Mouse (Mus musculus) testis, adult 2 months (tissue): ENCODE measurements around the gene Sox5. TPM values are rescaled to one million over a fixed set of nuclear protein-coding genes. Genes with fewer than 3 reads are reported as not detected.

Experiments
- H3K27ac ChIP-seq: fragments of 200-500 bp; 2 replicates; pipeline ENCODE4 v1.5.1; 2012; ENCODE audit warnings: low read depth, low read length; ENCODE audit not compliant: control insufficient read depth, insufficient read depth
- H3K27me3 ChIP-seq: fragments of 200-500 bp; 2 replicates; pipeline ENCODE4 v1.6.1; 2012; ENCODE audit warnings: mild to moderate bottlenecking, low read length, moderate library complexity; ENCODE audit not compliant: control insufficient read depth, insufficient read depth
- H3K36me3 ChIP-seq: fragments of 200-500 bp; 2 replicates; pipeline ENCODE4 v1.6.1; 2012; ENCODE audit warnings: mild to moderate bottlenecking, low read length; ENCODE audit not compliant: control insufficient read depth, insufficient read depth
- H3K4me1 ChIP-seq: fragments of 200-500 bp; 2 replicates; pipeline ENCODE4 v1.6.1; 2012; ENCODE audit warnings: low read length; ENCODE audit not compliant: control insufficient read depth, insufficient read depth
- H3K4me3 ChIP-seq: fragments of 200-500 bp; 2 replicates; pipeline ENCODE4 v1.5.1; 2012; ENCODE audit warnings: low read depth, mild to moderate bottlenecking, low read length, moderate library complexity, mixed read lengths; ENCODE audit not compliant: control insufficient read depth
- CTCF ChIP-seq: fragments of 200-500 bp; IDR thresholded peaks from 2 replicates; pipeline ENCODE4 v1.5.1; 2012; ENCODE audit warnings: low read depth, mild to moderate bottlenecking, inconsistent platforms, low read length, moderate library complexity; ENCODE audit not compliant: control insufficient read depth, insufficient read depth, insufficient replicate concordance
- POLR2A ChIP-seq: fragments of 200-500 bp; IDR thresholded peaks from 2 replicates; pipeline ENCODE4 v1.6.1; 2012; ENCODE audit warnings: low read depth, mild to moderate bottlenecking, inconsistent platforms, low read length, moderate library complexity; ENCODE audit not compliant: control insufficient read depth
- polyA plus RNA-seq: library from polyadenylated mRNA; depleted of rRNA; stranded (reverse); fragments of >200 nt; gene quantifications from 2 replicates; pipeline ENCODE4 v1.2.3, GENCODE M21; 2012

Gene Sox5
- polyA plus RNA-seq, 1 experiment: 148 TPM

DNA sequence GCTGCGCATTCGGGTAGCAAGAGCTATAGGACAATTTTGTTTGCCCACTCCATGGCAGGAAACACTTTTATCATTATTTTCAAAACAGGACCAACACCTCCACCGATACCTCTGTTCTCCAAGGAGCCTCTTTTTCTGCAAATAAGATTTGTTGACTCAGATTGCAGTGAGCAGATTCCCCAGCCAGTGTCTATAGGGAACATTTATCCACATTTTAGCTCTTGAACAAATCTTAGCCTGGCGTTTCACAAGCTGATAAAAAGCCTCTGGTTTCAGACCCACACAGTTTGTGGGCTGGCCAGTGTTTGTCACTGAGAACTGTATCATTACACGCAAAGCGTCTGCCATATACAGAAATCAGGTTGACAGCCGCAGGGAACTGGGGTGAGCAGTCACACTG, 823.4 kb downstream of the Sox5 start:
- no peak for TF ChIP-seq CTCF
- no peak for TF ChIP-seq POLR2A
- no peaks in the 10 kb centered on the region for H3K27me3 ChIP-seq
- H3K4me1 ChIP-seq: peaks cover 4% of the 10 kb centered on the region
- no peak overlapping the region for H3K4me3 ChIP-seq
- no peaks in the 10 kb centered on the region for H3K36me3 ChIP-seq
- no peak overlapping the region for H3K27ac ChIP-seq

GRCm38 (mm10) chr6:143957063-143957462, 824.7 kb downstream of the Sox5 start:
- no peak overlapping the region for H3K4me3 ChIP-seq
- no peak overlapping the region for H3K27ac ChIP-seq
- H3K36me3 ChIP-seq: no peaks in the 10 kb centered on the region
- no peak for TF ChIP-seq CTCF
- no peak for TF ChIP-seq POLR2A
- H3K4me1 ChIP-seq: peaks cover 4% of the 10 kb centered on the region
- H3K27me3 ChIP-seq: no peaks in the 10 kb centered on the region

GRCm38 (mm10) chr6:143948553-143949308, 833.0 kb downstream of the Sox5 start:
- H3K4me1 ChIP-seq: peaks cover 2% of the 10 kb centered on the region
- H3K4me3 ChIP-seq: no peak overlapping the region
- H3K27ac ChIP-seq: no peak overlapping the region
- no peaks in the 10 kb centered on the region for H3K36me3 ChIP-seq
- TF ChIP-seq CTCF (no peak), POLR2A (no peak)
- H3K27me3 ChIP-seq: no peaks in the 10 kb centered on the region

DNA sequence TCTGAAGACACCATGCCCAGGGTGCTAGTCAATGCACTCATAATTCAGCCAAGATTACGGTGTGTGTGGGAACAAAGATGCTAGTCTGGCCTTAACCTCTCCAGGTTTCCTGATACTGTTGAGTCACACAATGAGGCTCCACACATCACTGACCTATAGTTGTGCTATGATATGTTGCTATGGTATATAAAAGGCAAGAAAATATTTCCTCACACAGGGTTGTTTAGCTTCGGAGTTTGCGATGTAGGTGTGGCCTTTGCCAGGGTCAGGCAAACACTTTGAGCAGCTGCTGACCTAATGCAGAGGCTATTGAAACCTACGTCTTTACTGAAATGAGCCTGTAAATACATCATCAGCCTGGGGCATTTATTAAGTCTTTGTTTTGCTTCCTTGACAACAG, 833.7 kb downstream of the Sox5 start:
- TF ChIP-seq POLR2A (no peak), CTCF (no peak)
- Histone ChIP-seq H3K4me3 (no peak overlapping the region), H3K36me3 (no peaks in the 10 kb centered on the region), H3K27me3 (no peaks in the 10 kb centered on the region), H3K27ac (no peak overlapping the region), H3K4me1 (peaks cover 2% of the 10 kb centered on the region)

DNA sequence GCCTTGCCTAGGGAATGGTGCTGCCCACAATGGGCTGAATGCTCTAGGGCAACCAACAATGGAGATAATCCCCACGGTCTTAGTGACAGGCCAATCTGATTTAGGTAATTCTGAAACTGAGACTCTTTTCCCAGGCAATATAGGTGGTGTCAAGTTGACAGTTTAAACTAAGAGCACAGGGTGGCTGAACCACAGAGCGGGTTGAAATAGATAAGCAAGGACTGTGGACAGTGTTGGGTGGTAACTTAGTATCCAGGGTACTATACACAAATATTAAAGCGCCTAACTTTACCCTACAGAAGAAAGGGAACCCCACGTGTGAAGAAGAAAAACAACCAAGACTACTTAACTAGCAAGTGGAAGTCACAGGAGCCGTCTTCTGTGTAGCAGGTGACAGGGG, 838.7 kb downstream of the Sox5 start:
- Histone ChIP-seq H3K27ac (no peak overlapping the region), H3K4me3 (peak overlapping the region; percentile 15), H3K4me1 (peaks cover 2% of the 10 kb centered on the region), H3K27me3 (no peaks in the 10 kb centered on the region), H3K36me3 (no peaks in the 10 kb centered on the region)
- TF ChIP-seq POLR2A: no peak
- TF ChIP-seq CTCF: no peak

GRCm38 (mm10) chr6:143941291-143941785, 840.4 kb downstream of the Sox5 start:
- TF ChIP-seq POLR2A (no peak), CTCF (no peak)
- Histone ChIP-seq H3K4me1 (peaks cover 2% of the 10 kb centered on the region), H3K36me3 (no peaks in the 10 kb centered on the region), H3K27me3 (no peaks in the 10 kb centered on the region), H3K27ac (0 out of 2 replicates have a peak overlapping the region, but pooled peaks have one; percentile 2), H3K4me3 (no peak overlapping the region)

DNA sequence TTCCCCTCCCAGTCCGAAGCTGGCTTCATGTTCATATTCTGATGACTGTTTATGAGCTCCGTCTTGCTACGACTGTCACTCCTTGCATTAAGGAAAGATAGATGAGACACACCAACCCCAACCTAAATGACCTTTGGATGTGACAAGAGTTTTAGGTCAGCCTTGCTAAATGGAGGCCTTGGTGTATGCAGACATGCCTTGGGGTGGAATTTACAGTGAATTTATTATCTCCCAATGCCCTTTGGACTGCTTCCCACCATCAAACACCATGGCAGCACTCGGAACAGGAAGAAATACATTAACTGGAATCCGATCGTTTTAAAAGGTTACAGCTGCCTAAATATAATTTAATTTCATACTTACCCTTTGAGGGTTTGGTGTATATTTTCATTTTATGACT, 858.6 kb downstream of the Sox5 start:
- Histone ChIP-seq H3K4me3 (no peak overlapping the region), H3K4me1 (no peaks in the 10 kb centered on the region), H3K27me3 (no peaks in the 10 kb centered on the region), H3K36me3 (no peaks in the 10 kb centered on the region), H3K27ac (no peak overlapping the region)
- TF ChIP-seq POLR2A (no peak), CTCF (no peak)
